Mouse (Mus musculus) ES-Bruce4 (cell line): ENCODE data around the gene Hoxb4.

ENCODE experiments used
- CTCF ChIP-seq: IDR thresholded peaks from one replicate; pipeline ENCODE4 v1.8.1; 2011; ENCODE audit warnings: low read depth, low read length
- EP300 ChIP-seq: IDR thresholded peaks from 2 replicates; pipeline ENCODE4 v1.6.1; 2011; ENCODE audit warnings: low read depth, low read length; ENCODE audit not compliant: insufficient read depth
- POLR2A ChIP-seq: IDR thresholded peaks from one replicate; pipeline ENCODE4 v1.8.1; 2011; ENCODE audit warnings: low read length; ENCODE audit not compliant: insufficient read depth

DNA sequence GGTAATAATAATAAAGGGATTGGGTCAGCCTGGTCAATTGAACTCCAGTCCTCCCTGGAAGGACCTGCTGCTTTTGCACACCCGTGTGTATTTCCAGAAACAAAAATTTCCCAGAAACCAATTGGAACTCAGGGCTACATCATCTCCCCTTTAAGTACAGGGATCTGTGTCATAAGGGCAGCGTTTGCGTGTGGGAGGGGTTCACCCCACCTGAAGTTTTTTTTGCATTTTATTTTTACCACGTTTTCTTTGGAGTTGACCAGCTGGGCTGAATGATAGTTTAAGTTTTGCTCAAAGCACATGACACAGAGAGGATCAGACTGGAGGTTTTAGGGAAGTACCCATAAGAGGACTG is 24.5 kb downstream of the Hoxb4 start:
- TF ChIP-seq POLR2A = no peak
- no peak for TF ChIP-seq CTCF
- no peak for TF ChIP-seq EP300
